12 mouse cellular contexts compared by ENCODE assay signal in the genomic region with DNA sequence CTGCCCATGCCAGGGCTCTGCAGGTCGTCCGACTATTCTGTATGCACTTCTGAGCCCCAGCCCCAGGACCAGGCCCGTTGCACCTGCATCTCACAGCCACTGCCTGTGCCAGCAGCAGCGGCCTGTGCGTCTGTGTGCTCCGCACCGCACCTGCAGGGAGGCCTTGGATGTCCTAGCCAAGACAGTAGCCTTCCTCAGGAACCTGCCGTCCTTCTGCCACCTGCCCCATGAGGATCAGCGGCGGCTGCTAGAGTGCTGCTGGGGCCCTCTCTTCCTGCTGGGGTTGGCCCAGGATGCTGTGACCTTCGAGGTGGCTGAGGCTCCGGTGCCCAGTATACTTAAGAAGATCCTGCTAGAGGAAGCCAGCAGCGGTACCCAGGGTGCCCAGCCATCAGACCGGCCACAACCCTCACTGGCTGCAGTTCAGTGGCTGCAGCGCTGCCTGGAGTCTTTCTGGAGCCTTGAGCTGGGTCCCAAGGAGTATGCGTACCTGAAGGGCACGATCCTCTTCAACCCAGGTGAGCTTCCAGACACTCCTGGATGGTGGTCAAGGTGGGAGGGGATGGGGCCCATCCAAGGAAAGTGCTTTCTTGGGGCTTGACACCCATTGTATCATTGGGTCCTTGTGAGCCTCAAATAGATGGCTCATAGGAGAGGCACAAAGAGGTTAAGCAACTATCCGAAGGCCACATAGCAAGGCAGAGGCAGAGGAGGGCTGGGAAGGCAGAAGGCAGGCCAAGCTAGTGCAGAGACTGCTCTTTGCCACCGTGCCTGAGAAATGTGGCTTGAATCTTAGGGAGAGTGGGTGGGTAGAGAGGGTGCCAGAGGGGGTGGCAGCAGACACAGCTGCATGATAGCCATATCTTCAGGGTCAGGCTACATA. TPM values are rescaled to one million over a fixed set of nuclear protein-coding genes. Genes with fewer than 3 reads are reported as not detected.
DNase-seq lines count a peak whose midpoint lies in the region; ATAC-seq and TF ChIP-seq lines count a peak whose summit lies in the region.
"Had no signal": no experiment of that assay in that cellular context is flagged by ENCODE, and none has a peak within 500 bp of the region (broad histone marks: within the 10 kb centered on the region; RNA-seq: fewer than 3 reads in every experiment).

No protein-coding gene starts in this region.

- no peak; the same call in 1 of the 2 replicates for ATAC-seq in intestine, postnatal 0 days
- no peak for ATAC-seq in midbrain, embryonic 16.5 days
- ATAC-seq: inflammation-experienced regulatory T-cells, adult 6 months had no signal

- peak; percentile 94 for DNase-seq in heart, adult 11 months
- no peak for DNase-seq in heart, adult 8-10 months (ENCODE audit: low spot score)
- peak; percentile 52 for DNase-seq in adrenal gland, adult 8-10 months
- no peak for DNase-seq in heart, embryonic 10.5 days (ENCODE audit: low spot score)
- DNase-seq in testis, postnatal 14 days (ENCODE audit: low spot score) = no peak
- DNase-seq in neural tube, embryonic 10.5 days (ENCODE audit: extremely low spot score, low spot score) = no peak
- DNase-seq: lung, postnatal 10 days; thymus, postnatal 25 days had no signal

- no peaks in the 10 kb centered on the region for H3K9me3 ChIP-seq in heart, embryonic 10.5 days
- H3K9me3 ChIP-seq in intestine, postnatal 0 days (ENCODE audit: control insufficient read depth) = no peaks in the 10 kb centered on the region
- no peaks in the 10 kb centered on the region for H3K9me3 ChIP-seq in midbrain, embryonic 16.5 days (replicated peaks; ENCODE audit: control insufficient read depth, low read length, poor library complexity, severe bottlenecking)

- peaks cover 31% of the 10 kb centered on the region for H3K4me1 ChIP-seq in heart, embryonic 10.5 days
- H3K4me1 ChIP-seq in intestine, postnatal 0 days (replicated peaks; ENCODE audit: control insufficient read depth, insufficient read depth, low read length) = no peaks in the 10 kb centered on the region
- H3K4me1 ChIP-seq in midbrain, embryonic 16.5 days (ENCODE audit: control insufficient read depth, insufficient read depth, low read length) = no peaks in the 10 kb centered on the region

- TF ChIP-seq CTCF in intestine, postnatal 0 days (IDR thresholded peaks at IDR 0.05; ENCODE audit: low read depth) = no peak

- H3K4me3 ChIP-seq in heart, embryonic 10.5 days = peak overlapping the region; percentile 47
- peak overlapping the region; percentile 19; the same call in 1 of the 2 replicates for H3K4me3 ChIP-seq in intestine, postnatal 0 days (ENCODE audit: low read depth, low read length)
- H3K4me3 ChIP-seq in midbrain, embryonic 16.5 days (ENCODE audit: low read depth, low read length) = no peak overlapping the region

- WGBS in heart, embryonic 10.5 days = 62% methylated on average over 19 of the region's 19 CpGs
- WGBS in intestine, postnatal 0 days = 53% methylated on average over 19 of the region's 19 CpGs
- 75% methylated on average over 19 of the region's 19 CpGs for WGBS in midbrain, embryonic 16.5 days

- H3K4me2 ChIP-seq in intestine, postnatal 0 days (replicated peaks; ENCODE audit: low read depth) = peak overlapping the region; percentile 51
- no peak overlapping the region for H3K4me2 ChIP-seq in midbrain, embryonic 16.5 days (ENCODE audit: low read length)

- H3K9ac ChIP-seq in intestine, postnatal 0 days (ENCODE audit: low read depth, low read length) = no peak overlapping the region
- H3K9ac ChIP-seq in midbrain, embryonic 16.5 days (ENCODE audit: low read depth, low read length) = no peak overlapping the region

- H3K27me3 ChIP-seq in heart, embryonic 10.5 days (ENCODE audit: insufficient read depth, poor library complexity, severe bottlenecking) = peaks cover 12% of the 10 kb centered on the region; the same call in 1 of the 2 replicates
- no peaks in the 10 kb centered on the region for H3K27me3 ChIP-seq in intestine, postnatal 0 days (replicated peaks; ENCODE audit: control insufficient read depth, insufficient read depth, low read length)
- H3K27me3 ChIP-seq in midbrain, embryonic 16.5 days (ENCODE audit: control insufficient read depth, insufficient read depth, low read depth, low read length) = 0 out of 2 replicates have a peak, but pooled peaks cover 2% of the 10 kb centered on the region

- H3K27ac ChIP-seq in heart, embryonic 10.5 days = peak overlapping the region; percentile 85
- H3K27ac ChIP-seq in intestine, postnatal 0 days (ENCODE audit: low read depth, low read length) = peak overlapping the region; percentile 73
- H3K27ac ChIP-seq in midbrain, embryonic 16.5 days (ENCODE audit: low read length) = no peak overlapping the region

- H3K36me3 ChIP-seq in heart, embryonic 10.5 days = no peaks in the 10 kb centered on the region
- H3K36me3 ChIP-seq in intestine, postnatal 0 days (ENCODE audit: control insufficient read depth, insufficient read depth) = no peaks in the 10 kb centered on the region
- no peaks in the 10 kb centered on the region for H3K36me3 ChIP-seq in midbrain, embryonic 16.5 days (ENCODE audit: control insufficient read depth, insufficient read depth, low read length)

RNA-seq across cellular contexts. Expression of gene Nr0b2, which starts 0.5 kb away (rescaled TPM):
- total RNA-seq in heart, adult 8-10 months (2022) = 10 to 100 TPM; 13.2 to 19.5 (median 16.9) TPM
- 10 to 100 TPM; 39.6 to 62.0 (median 48.8) TPM for total RNA-seq in adrenal gland, adult 8-10 months (2022)
- polyA plus RNA-seq in heart, embryonic 10.5 days (2016; fragmentation: Nextera tagmentation; extraction: Ambion mirVana) = 4.9 and 8.9 TPM in 2 replicates
- 25.6 and 34.8 TPM in 2 replicates for polyA plus RNA-seq in intestine, postnatal 0 days (2015; fragmentation: Nextera tagmentation; extraction: Ambion mirVana)
- not detected in 2 replicates for polyA plus RNA-seq in midbrain, embryonic 16.5 days (2015; fragmentation: Nextera tagmentation; extraction: Ambion mirVana)
- polyA plus RNA-seq: inflammation-experienced regulatory T-cells, adult 6 months had no signal

RNA-seq across cellular contexts. Expression of gene Nudc, which starts 7.9 kb away (rescaled TPM):
- 10 to 100 TPM; 66.4 to 92.0 (median 73.0) TPM for total RNA-seq in heart, adult 8-10 months (2022)
- 100 to 1,000 TPM; 135 to 175 (median 167) TPM for total RNA-seq in adrenal gland, adult 8-10 months (2022)
- polyA plus RNA-seq in heart, embryonic 10.5 days (2016; fragmentation: Nextera tagmentation; extraction: Ambion mirVana) = 328 and 420 TPM in 2 replicates
- 125 and 138 TPM in 2 replicates for polyA plus RNA-seq in intestine, postnatal 0 days (2015; fragmentation: Nextera tagmentation; extraction: Ambion mirVana)
- polyA plus RNA-seq in midbrain, embryonic 16.5 days (2015; fragmentation: Nextera tagmentation; extraction: Ambion mirVana) = 247 and 263 TPM in 2 replicates

RNA-seq across cellular contexts. Expression of gene Gpatch3, which starts 20.9 kb away (rescaled TPM):
- total RNA-seq in heart, adult 8-10 months (2022) = 1 to 10 TPM; 3.0 to 4.6 (median 3.7) TPM
- 10 to 100 TPM in 2 of 4 experiments, 1 to 10 TPM in 2; 6.1 to 15.6 (median 9.6) TPM for total RNA-seq in adrenal gland, adult 8-10 months (2022)
- 7.1 and 9.6 TPM in 2 replicates for polyA plus RNA-seq in heart, embryonic 10.5 days (2016; fragmentation: Nextera tagmentation; extraction: Ambion mirVana)
- polyA plus RNA-seq in intestine, postnatal 0 days (2015; fragmentation: Nextera tagmentation; extraction: Ambion mirVana) = 7.1 and 7.2 TPM in 2 replicates
- polyA plus RNA-seq in midbrain, embryonic 16.5 days (2015; fragmentation: Nextera tagmentation; extraction: Ambion mirVana) = 6.1 and 6.5 TPM in 2 replicates

RNA-seq across cellular contexts. Expression of gene Gpn2, which starts 30.5 kb away (rescaled TPM):
- 1 to 10 TPM; 7.2 to 8.1 (median 8.1) TPM for total RNA-seq in heart, adult 8-10 months (2022)
- 10 to 100 TPM; 17.0 to 19.4 (median 18.5) TPM for total RNA-seq in adrenal gland, adult 8-10 months (2022)
- 18.2 and 22.1 TPM in 2 replicates for polyA plus RNA-seq in heart, embryonic 10.5 days (2016; fragmentation: Nextera tagmentation; extraction: Ambion mirVana)
- 16.1 and 18.4 TPM in 2 replicates for polyA plus RNA-seq in intestine, postnatal 0 days (2015; fragmentation: Nextera tagmentation; extraction: Ambion mirVana)
- polyA plus RNA-seq in midbrain, embryonic 16.5 days (2015; fragmentation: Nextera tagmentation; extraction: Ambion mirVana) = 16.1 and 17.0 TPM in 2 replicates

RNA-seq across cellular contexts. Expression of gene Kdf1, which starts 34.9 kb away (rescaled TPM):
- not detected for total RNA-seq in heart, adult 8-10 months (2022)
- 1 to 10 TPM in 3 of 4 experiments, under 1 TPM in 1; 0.90 to 5.9 (median 3.1) TPM for total RNA-seq in adrenal gland, adult 8-10 months (2022)
- polyA plus RNA-seq in heart, embryonic 10.5 days (2016; fragmentation: Nextera tagmentation; extraction: Ambion mirVana) = 1.6 and 4.0 TPM in 2 replicates
- 50.6 and 53.2 TPM in 2 replicates for polyA plus RNA-seq in intestine, postnatal 0 days (2015; fragmentation: Nextera tagmentation; extraction: Ambion mirVana)
- 0.61 and 0.69 TPM in 2 replicates for polyA plus RNA-seq in midbrain, embryonic 16.5 days (2015; fragmentation: Nextera tagmentation; extraction: Ambion mirVana)
- total RNA-seq: gastrocnemius, adult 8-10 months had no signal

Comparison
In these comparisons a context has a peak if more than half of its experiments do, and no peak if none do; other contexts are left out.
1. DNase-seq: peak in heart, adult 11 months (single experiment) and adrenal gland, adult 8-10 months (single experiment); none in heart, adult 8-10 months (single experiment), heart, embryonic 10.5 days (single experiment), testis, postnatal 14 days (single experiment) and neural tube, embryonic 10.5 days (single experiment).